Mouse (Mus musculus) frontal cortex, adult (tissue): Measurements from ENCODE around the gene Azin2.

Source experiments
- ATAC-seq: cut with Nextera tagmentation; 2 replicates; pipeline ENCODE4 v1.9.2; 2017; ENCODE audit warnings: mild to moderate bottlenecking, moderate library complexity, mixed read lengths; ENCODE audit not compliant: low TSS enrichment

Azin2 gene

GRCm38 (mm10) chr4:128935595-128935994 is 26.6 kb downstream of the Azin2 start:
- no peak for ATAC-seq

DNA sequence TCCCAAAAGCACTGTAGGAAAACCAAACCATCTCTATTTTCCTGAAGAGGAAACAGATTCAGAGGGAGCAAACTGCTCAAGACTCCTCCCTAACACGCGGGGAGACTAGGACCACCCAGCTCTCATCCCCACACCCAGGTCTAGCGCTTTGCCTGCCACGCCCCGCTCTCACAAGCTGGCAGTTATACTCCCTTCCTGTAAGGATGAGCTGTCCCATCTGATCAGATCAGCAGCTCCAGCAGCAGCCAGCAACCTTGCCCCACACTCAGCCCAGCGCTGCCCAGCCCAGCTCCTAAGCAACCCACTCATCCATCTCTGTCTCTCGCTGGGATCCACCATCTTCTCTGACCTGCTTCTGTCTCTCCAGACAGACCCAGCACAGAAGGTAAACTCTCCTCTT is 29.5 kb downstream of the Azin2 start:
- ATAC-seq, result no peak

DNA sequence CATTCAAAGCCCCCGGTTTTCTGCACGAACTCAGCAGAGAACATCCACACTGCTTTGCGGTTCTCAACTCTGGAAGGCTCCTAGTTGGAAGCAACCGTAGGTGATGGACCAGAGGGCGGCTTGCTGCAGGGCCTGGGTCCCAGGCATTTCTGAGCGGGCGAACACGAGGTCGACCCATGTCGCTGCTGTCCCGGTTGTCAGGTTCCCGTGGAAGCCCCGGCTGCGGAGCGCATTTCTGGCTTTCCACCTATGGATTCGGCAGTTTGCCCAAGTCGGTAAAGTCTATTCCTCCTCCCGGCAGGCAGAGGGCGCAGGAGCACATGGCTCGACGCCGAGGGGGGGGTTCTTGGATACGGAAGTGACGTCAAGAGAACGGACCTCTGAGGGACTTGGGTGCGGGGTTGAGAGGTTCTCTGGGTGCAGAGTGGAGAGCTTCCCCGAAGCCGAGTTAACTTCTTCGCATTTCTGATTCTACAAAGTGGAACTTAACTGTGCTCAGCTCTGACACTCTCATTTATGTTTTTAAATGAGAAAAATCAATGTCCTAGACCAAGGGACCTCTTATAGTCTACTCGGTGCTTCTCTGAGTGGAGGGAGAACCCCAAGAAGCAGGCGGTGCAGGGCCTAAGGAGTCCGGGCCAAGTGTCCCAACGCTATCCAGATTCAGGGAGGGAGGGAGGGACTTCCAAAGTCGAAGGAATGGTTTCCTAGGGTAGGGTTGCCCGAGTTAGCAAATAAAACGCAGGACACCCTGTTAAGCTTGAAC is 37.2 kb downstream of the Azin2 start:
- peak; percentile 86 for ATAC-seq

DNA sequence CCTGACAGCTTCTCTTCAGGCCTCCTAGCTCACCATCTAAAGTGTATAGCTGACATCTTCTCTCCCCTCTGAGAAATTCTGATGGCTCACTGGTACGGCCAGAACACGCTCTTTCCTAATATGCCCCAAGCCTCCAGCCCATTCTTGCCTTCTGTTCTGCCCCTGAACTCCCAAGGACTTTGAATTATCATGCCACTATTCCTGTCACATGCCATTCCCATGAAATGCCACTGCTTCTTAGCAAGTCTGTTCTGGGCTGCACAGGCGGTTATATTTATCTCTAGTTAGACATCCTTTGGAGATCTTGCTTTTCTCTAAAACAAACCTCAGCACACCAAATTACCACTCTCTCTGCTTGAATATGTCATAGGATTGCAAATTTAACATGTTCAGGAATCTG is 38.6 kb downstream of the Azin2 start:
- peak; percentile 48 for ATAC-seq

DNA sequence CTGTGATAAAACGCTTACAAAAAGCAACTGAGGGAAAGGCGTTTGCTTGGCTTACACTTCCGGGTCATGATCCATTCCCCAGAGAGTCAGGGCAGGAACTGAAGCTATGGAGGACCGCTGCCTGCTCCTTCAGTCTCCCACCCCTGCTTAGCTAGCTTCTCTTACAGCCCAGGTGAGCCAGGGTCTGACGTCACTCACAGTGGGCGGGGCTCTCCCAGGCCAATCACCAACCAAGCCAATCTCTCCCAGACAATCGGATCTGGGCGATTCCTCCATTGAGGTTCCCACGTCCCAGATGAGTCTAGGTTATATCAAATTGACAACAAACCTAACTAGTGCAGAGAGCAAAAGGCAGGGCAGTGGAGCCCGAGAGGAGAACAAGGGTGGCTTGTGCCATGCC is 43.1 kb downstream of the Azin2 start:
- ATAC-seq, result no peak

GRCm38 (mm10) chr4:128918187-128918586 is 44.1 kb downstream of the Azin2 start:
- ATAC-seq, result no peak

DNA sequence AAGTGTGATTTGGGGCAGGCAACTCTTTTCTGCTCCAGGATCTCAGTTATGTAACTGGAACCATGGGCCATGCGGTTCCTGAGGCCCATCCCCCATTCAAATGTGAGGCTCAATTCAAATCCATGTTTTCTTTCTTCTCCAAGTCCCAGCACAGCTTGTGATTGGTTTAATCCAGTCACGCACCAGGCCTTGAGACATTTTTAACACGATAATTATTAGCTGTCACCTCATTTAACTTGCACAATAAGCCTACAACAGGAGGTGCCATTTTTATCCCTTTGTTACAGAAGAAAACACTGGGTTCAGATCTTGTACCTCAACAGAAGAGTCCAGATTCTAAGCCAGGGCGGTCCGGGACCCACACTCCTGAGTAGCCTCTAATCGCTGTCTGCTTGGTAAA is 44.5 kb downstream of the Azin2 start:
- no peak for ATAC-seq

GRCm38 (mm10) chr4:128917119-128917518 is 45.1 kb downstream of the Azin2 start:
- no peak for ATAC-seq

DNA sequence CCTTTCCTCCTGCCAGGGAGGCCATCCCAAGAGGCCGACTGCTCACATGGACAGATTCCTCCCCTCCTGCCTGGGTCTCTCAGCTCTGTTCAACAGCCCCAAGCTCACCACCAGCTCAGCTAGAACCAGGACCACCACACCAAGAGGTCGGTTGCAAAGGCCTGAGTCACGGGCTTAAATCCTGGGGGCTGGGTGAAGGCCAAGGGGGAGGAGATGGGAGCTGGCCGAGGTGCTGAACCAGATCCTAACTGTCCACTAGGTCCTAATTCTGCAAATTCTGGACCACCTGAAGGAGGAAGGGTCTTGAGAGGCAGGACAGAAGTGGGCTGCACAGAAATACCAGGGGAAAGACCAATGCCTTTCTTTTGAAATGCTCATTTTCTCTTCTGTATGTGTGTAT is 48.4 kb downstream of the Azin2 start:
- no peak for ATAC-seq

- ATAC-seq, result no peak
Measured at GRCm38 (mm10) chr4:128912085-128912484, 50.2 kb downstream of the Azin2 start.

DNA sequence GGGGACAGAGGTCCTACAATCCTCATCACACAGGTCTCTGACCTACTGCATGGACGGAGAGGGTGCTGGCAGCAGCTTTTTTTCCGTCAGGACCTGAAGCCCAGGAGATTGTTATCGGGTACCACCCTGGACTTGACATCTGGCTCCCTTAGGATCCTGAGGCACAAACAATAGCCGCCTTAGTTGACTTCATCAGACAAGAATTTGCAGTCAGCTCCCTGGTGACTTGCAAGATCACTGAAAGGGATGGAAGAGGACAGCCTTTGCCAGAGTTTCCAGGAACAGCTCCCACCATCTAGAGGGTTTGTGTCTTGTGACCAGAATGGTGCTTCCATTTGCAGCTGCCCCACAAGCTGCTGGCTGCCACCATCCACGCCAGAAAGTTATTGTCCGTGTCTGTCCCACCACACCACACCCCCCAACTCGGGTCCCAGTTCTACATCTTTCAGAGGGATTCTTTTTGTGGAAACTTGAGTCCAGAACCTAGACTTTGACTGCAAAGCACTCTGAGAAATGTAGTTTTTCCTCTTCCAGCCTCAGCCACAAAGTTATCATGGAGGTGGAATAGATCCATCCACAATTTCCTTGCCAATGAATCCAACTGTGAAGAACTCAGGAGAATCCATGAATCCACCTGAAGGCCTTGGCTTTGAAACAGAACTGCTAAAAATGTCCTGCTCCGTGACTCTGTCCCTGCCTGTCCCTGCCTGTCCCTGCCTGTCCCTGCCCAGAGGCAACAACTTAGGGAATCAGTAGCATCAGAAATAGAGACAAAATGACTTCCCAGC is 51.8 kb downstream of the Azin2 start:
- ATAC-seq, result no peak

DNA sequence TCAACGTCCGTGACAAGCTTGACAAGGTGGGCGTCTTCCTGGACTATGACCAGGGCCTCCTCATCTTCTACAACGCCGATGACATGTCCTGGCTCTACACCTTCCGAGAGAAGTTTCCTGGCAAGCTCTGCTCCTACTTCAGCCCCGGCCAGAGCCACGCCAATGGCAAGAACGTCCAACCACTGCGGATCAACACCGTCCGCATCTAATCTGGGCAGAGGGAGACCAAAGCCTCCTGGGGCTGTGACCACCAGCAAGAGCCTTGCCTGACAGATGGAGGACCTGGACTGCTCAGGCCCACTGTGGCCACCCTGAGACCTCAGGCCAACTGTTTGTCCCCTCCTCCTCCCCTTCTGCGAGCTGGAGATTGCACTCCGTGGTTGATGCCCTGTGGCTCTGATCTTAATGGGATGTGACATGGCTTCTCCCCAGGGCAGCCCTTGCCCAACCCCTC is 52.8 kb downstream of the Azin2 start:
- no peak for ATAC-seq

GRCm38 (mm10) chr4:128908586-128909377 is 53.5 kb downstream of the Azin2 start:
- peak; percentile 72; the same call in 1 of the 2 replicates for ATAC-seq

DNA sequence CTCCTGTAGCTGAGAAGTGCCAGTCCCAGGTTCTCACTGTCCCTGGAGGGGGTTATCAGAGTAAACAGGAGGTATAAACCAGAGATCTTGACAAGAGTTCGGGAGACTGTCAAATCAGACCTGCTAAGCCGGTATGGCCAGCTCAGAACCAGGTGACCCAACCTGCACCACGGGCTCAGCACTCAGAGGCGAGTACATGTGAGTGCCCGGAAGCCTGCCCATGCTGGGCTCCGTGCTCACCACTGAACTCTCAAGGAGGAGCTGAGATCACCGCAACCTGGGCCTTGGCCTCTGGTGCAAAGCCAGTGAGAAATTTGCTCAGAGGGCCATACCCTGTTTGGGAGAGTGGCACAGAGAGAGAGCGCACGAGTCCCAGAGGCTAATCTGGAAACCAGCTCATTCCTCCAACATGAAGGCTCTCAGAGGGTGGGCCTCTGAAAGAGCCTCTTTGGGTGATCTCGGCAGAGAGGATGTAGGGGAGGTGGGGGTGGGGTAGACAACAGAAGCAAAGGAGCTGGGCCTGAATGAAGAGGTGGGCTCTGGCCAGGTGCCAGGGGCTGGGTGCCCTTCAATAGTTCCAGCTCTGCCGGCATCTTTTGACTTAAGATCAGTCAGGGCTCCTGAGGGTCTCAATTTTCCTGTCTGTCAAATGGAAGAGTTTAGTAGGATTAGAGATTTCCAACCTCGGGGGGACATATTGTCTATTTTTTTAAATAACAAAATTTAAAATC is 54.8 kb downstream of the Azin2 start:
- no peak for ATAC-seq

- ATAC-seq, result no peak
Measured at GRCm38 (mm10) chr4:128906757-128907156, 55.5 kb downstream of the Azin2 start.

DNA sequence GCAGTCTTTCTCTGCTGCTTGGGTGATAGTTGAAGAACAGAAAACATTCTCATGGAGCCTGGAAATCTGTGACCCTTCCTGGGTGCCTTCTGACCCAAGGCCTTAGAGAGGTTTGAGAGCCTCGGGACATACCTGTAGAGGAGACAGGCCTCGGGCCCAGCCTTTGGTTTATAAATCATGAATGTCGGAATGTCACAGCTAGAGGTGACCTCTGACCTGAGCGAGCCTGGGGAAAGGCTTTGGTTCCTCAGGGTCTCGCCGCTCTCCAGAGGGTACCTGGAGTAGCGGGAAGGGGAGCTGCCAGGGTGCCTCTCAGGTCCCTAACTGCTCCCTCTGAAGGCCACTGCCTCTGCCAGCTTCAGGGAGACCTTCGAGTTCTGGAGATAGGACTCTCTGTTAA is 57.0 kb downstream of the Azin2 start:
- no peak for ATAC-seq

GRCm38 (mm10) chr4:128904035-128904800 is 58.0 kb downstream of the Azin2 start:
- no peak for ATAC-seq

- no peak for ATAC-seq
Measured at GRCm38 (mm10) chr4:128902390-128902789, 59.9 kb downstream of the Azin2 start.

DNA sequence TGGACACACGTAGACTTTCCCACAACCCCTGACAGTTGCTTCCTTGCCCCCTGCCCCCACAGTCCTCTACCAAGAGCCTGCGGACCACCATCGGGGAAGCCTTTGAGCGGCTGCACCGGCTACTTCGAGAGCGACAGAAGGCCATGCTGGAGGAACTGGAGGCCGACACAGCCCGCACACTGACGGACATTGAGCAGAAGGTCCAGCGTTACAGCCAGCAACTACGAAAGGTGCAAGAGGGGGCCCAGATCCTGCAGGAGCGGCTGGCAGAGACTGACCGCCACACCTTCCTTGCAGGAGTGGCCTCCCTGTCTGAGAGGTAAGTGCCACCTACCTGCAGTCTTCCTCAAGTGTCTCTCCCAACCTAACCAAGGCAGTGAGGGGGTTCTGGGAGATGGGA is 61.8 kb downstream of the Azin2 start:
- ATAC-seq, result no peak

GRCm38 (mm10) chr4:128899332-128899731 is 62.9 kb downstream of the Azin2 start:
- ATAC-seq, result no peak

GRCm38 (mm10) chr4:128897911-128898421 is 64.3 kb downstream of the Azin2 start:
- no peak for ATAC-seq
